Mouse (Mus musculus): ENCODE results near the gene Rflna. TPM values are rescaled to one million over a fixed set of nuclear protein-coding genes. Genes with fewer than 3 reads are reported as not detected.

The Rflna gene
- total RNA-seq, 2 experiments from 2014 or later: 2.0 to 2.1 TPM

DNA sequence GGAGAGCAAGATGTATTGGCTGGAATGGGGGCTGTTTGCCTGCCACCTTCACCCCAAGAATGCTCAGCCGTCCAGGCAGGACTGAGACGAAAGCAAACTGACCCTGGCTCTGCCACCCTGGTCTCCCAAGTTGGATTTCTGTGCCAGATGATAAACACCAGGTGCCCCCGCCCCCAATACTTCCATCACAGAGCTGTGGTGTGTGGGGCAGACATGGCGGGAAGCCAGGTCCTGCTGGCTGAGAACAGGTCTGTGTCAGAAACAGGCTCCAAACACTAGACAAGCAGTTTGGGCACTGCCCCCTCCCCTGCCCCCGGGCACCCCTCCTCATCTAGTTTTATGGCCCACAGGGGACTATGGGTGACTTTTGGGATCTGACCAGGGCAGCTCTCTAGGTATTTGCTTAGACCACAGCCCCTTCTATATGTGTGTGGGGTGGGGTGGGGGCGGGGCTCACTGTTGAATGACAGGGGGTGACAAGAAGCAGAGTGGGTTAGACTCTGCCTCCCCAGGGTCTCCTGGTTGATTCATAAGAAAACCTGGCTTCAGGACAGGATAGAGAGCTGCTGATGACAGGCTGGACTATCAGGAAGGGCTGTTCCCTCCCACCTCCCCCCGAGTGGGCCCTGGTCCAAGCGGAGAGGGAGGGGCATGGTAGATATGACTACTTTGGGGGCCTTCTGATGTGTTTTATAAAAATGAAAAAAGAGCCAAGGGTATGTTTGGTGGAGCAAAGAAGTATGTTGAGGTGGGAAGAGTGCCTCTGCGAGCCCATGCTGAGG lies 3.0 kb downstream of the Rflna start:
- DNase-seq: peak; percentile 56
- intact Hi-C loops (cut with DNase I): no loop called here

DNA sequence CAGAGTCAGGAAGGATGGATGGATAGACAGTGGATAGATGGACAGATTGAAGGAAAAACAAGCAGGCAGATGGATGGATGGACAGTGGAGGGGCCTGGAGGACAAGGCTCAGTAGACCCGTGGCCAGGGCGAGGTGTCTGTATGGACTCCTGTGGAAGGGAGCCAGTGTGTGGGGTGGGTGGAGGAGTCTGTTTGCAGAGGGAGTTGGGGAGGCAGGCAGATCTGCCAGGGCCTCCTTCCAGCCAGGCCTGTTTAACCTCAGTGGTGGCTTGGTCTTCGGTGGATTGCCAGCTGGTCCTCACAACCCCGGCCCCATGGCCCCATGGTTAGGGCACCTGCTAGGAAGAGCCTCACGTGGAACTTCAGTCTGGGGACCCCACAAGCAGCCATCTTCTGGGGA lies 3.9 kb downstream of the Rflna start:
- no peak for DNase-seq
- intact Hi-C loops (cut with DNase I): no loop called here

DNA sequence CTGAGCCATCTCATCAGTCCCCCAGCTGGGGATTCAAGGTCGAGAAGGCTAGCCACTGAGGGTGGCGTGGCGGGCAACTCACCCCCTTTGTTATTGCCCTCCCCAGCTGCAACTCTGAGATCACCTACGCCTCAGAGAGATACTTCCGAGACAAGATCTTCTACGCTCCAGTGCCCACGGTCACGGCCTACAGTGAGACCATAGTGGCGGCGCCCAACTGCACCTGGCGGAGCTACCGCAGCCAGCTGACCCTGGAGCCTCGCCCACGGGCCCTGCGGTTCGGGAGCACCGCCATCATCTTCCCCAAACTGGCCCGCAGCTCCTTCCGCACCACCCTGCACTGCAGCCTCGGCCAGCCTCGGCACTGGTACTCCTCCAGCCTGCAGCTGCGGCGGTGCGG lies 8.1 kb downstream of the Rflna start:
- DNase-seq: no peak
- intact Hi-C loops (cut with DNase I): no loop called here

DNA sequence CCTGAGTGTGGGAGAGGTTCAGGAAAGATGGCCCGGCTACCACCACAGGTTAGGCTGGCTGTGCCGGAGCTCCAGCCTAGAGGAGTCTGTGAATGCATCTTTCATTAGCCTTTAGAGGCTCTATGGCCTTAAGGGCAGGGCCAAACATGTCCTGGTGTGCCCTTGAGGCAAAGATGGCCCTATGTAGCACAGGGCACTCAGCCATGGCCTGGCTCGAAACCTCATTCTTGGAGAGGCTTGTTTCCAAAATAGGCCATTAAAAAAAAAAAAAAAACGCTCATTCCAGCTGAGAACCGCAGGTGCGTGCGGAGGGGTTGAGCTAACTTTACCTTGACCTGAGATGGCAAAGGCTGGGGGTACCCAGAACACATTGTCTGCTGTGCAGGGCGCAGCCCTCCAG lies 8.6 kb downstream of the Rflna start:
- intact Hi-C loops (cut with DNase I): no loop called here
- no peak for DNase-seq

DNA sequence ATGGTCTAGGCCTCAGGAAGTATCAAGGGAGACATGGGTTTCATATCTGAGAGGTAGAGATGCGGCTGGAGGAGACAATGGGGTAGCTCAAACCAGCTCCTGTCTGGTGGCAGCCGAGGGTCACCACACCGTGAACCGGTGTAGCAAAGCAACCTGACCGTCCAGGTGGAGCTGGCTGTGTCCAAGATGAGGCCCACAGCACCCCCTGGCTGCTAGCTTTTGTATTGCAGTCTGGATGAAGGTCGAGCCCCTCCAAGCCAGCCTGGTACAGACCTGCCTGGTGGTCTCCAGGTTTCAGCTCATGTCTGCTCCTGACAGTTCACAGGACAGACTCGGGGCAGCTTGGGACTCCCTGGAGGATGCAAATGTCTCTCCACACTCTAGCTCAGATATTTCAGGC lies 11.5 kb downstream of the Rflna start:
- peak; percentile 81 for DNase-seq
- intact Hi-C loops (cut with DNase I): no loop called here

DNA sequence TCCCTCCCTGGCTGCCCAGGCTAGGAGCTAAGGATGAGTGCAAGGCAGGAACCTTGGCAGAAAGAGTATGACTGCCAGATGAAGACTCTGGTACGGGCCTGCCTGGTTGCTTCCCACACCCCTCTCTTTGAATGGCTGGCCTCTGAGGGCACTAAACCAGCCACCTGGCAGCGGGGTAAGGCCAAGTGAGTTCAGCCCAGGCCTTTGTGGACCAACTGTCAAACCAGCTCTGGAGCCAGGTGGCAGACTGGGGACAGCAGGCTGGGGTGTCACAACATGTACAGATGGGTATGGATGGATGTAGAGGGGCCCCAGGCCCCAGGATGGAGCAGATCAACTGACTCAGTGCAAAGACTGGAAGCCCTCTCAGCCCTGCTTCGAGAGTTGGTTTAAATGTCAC lies 12.0 kb downstream of the Rflna start:
- intact Hi-C loops (cut with DNase I): no loop called here
- DNase-seq: peak; percentile 74

DNA sequence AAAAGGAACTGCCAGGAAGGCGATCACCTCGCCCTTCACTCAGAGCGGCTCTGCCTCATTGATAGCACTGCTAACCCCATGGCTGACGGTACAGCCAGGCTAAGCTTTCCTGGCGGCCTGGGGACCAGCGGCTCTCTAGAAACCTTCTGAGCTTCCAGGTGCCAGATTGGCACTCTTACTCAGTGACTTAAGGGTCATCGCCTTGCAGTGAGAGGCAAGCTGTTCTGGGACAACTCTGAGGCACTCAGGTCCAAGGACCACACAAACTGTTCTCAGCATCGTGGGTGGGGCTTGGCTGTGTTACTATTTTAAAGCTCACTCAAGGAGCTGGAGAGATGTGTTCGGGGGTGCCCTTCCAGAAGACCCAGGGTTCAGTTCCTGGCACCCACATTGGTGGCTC lies 12.6 kb downstream of the Rflna start:
- DNase-seq: peak; percentile 53
- intact Hi-C loops (cut with DNase I): no loop called here

DNA sequence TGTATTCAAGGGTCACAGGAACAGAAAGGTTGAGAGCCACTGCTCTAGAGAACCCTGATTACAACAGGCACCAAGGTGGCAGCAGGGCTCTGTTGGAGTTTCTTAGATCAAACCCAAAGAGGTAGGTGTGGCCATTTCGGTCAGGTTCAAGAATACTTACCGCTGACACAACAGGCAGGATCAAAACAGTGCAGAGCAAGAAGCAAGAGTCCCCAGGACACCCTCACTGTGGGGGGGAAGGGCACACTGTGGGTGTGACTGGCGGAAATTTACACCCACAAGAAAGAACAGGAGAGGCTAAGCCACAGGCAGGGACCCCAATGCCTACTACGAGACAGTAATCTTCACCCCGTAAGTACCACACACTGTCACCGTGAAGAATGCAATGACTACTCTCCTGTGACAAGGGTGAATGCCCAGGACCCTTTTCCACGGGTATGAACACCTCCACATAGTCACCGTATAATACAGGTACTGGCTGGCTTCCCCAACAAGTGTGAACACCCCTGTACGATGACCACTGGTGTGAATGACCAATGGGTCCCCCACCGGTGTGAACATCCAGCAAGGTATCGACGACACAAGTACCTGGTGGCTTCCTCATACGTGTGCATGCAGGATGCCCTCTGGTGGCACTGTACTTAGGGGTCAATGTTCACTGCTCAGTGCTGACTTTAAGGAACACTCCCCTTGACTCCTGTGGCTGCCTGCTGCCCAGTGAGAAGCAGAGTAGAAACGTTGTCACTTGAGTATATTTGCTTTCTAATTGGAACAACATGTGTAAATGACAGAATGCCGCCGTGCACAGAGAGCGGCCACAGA lies 13.6 kb downstream of the Rflna start:
- DNase-seq: no peak
- intact Hi-C loops (cut with DNase I): no loop called here

DNA sequence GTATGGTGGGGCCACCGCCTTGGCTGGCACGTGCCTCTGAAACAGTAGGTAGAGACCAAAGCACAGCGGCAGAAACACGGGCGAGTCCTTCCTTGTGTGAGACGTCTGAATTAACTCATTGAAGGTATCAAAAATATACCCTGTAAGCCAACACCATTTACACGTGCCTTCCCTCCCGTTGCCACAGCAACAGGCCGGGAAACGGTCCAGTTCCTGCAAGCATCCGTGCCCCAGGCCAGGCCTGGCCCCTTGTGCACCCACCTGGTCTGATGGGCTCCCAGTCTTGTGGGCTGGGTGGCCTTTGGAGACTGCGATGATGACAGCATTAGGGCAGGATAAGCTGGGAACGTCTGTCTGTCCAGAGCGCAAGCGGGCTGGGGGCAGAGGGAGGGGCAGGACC lies 14.3 kb downstream of the Rflna start:
- intact Hi-C loops (cut with DNase I): no loop called here
- peak; percentile 76 for DNase-seq

DNA sequence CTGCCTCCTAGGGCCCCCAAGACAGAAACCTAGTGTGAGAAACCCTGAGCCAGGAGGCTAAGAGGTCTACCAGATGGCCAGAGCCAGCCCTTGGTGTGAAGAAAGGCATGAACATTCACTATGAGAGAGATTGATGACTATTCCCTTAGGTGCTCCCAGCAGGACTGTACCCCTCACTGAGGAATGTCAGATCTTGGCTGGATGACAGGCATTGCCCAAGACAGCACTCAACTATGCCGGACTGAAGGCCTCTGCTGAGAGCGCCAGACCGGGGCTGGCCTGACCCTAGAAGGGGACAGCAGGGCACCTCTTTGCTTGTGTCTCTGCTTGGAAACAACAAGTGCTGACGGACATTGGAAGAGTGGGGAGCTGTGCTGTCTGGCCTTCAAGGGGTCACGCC lies 16.1 kb downstream of the Rflna start:
- DNase-seq: no peak
- intact Hi-C loops (cut with DNase I): no loop called here

DNA sequence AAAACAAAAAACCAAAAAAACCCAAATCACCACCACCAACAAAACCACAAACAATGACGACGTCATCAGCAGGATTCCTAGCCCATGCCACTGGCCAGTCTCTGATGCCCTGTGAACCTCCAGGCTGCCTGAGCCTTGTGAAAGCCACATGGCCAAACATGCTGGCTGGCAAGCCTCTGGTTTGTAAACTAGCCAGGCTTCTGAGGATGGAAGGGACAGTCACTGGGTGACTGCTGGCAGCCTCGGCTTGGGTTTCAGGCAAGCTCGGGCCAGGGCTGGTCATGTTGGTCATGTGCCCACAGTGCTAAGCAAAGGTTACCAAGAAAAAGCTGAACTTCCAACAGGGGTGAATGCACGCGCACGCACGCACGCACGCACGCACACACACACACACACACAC lies 18.3 kb downstream of the Rflna start:
- intact Hi-C loops (cut with DNase I): loop anchor here (5.0 kb wide), 1 partner anchor 114 kb away; no protein-coding TSS in a partner anchor
- DNase-seq: peak; percentile 82

DNA sequence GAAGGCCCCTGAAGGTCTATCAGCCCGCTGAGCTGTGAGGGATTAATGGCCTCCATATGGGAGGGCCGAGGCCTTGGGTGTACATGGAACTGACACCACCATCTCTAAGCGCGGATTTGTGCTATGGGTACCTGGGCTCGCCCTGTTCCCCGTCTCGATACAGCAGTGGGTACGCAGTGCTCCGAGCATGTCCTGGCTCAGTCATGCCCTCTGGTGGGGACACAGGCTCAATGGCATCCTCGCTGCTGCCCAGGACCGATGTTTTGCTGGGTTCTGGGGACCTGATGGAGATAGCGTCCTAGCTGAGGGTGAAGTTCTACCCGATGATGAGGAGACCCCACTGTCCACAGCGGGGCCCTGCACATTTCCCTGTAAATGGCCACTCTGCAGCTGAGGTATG lies 21.0 kb downstream of the Rflna start:
- intact Hi-C loops (cut with DNase I): loop anchor here (5.0 kb wide), 1 partner anchor 117 kb away; no protein-coding TSS in a partner anchor
- peak; percentile 67 for DNase-seq

DNA sequence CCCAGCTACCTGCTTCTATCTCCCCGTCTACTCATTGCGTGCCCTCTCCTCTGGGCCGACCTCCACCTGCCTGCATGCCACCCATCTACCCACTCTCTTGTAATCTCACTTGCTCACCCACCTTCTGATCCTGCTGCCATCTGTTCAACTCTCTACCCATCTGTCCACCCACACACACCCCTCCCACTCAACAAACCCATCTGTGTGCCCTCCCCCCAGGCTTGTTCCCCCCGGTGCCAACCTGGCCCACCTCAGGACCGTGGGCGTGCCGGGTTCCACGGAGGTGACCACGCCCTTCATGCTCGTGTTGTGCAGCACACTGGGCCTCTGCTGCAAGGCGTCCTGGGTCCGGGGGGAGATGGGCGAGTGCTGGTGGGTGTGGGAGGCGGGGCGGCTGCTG lies 25.4 kb downstream of the Rflna start:
- intact Hi-C loops (cut with DNase I): no loop called here
- no peak for DNase-seq

DNA sequence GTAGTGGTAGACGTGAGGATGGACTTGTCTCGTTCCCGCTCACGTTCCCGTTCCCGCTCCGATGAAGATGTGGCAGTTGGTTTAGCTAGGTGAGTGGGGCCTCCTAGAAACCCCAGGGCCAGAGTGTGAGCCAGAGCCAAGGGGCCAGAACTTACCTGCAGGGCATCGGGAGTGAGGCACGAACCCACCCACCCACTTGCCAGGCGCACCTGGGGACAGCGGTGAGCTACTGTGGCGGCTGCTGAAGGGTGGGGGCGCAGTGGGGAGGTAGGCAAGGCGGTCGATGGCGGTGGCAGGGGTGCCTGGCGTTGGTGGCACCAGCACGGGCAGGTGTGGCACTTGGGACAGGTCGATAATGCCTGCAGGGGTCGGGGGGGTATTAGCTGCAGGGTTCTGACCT lies 25.9 kb downstream of the Rflna start:
- no peak for DNase-seq
- intact Hi-C loops (cut with DNase I): no loop called here

DNA sequence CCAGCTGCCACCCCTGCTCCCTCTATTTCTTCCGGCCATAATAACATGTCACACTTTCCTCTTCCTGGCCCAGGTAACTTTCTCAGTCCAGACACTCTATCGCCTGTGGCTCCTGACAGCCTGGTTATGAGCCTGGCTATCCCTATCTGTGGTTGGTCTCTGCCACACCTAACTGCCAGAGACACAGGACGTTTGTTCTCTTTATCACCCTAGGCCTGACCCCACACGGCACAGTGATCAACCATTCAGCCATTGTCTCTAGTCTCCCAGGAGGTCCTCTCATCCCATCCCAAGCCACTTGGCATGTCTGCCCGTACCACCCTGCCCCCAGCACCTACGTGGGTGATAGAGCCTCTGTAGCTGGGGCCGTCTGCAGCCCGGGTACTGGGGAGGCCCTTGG lies 33.5 kb downstream of the Rflna start:
- DNase-seq: no peak
- intact Hi-C loops (cut with DNase I): no loop called here

DNA sequence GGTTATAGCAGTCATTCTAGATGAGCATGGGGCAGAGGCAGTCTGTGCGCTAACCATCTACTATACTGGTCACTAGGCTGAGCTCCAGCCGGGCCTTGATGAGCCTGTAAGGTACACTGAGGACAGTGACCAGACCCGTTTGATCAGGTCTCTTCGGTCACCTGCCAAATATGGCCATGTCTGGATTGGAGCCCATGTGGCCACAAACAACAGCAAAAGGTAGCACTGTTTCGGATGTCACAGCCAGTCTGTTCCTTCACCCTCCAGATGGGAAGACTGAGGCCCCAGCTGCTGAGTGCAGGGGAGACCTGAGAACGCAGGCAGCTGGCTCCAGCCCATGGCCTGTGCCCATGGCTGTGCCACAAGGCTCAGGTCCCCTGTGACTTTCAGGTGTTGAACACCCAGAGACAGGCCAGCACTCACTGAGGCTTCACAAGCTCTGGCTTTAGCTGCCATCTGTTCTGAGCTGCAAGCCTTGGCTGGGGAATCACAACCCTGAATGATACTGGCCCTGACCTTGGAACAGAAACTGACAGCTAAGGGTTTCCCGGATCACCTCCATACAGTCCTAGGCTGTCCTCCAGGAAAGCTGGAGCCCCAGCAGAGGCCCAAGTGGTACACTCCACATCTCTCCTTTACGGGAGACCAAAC lies 36.5 kb downstream of the Rflna start:
- DNase-seq: peak; percentile 54
- intact Hi-C loops (cut with DNase I): no loop called here

DNA sequence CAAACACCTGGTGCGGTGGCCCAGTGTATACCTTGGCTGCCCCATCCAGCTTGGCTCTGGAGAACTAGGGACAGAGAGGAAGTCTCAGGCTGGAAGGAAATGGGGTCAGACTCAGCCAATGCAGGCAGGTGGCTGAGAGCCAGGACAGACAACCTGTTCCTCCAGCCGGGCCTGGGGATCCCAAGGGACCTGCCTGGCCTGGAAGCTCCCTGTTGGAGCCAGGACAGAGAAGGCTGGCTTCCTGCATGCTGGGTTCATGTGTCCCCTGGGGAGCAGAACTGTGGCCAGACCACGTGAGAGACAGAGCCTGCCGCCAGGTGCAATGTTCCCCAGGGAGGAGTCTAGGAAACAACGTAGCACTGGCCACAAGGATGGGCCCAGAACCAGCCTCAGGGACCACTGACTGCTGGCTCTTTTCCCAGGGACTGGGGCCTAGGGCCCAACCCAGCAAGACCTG lies 37.1 kb downstream of the Rflna start:
- intact Hi-C loops (cut with DNase I): no loop called here
- peak; percentile 87 for DNase-seq

DNA sequence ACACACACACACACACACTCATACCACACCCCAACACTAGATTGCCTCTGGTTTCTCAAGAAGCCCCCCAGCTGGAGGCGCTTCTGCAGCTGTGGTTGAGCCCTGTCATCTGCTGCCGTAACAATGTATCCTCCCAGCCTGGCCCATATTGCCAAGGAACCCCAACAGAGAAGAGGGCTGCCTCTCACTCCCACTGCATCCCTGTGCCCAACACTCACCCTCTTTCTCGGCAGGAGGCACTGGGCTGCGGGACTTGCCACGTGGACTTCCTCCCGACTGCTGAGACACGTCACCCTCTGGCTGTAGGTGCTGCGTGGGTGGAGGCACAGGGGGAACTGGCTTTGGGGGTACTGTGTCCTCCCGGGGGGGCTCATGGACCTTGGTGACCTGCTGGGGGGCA lies 38.6 kb downstream of the Rflna start:
- intact Hi-C loops (cut with DNase I): no loop called here
- no peak for DNase-seq

DNA sequence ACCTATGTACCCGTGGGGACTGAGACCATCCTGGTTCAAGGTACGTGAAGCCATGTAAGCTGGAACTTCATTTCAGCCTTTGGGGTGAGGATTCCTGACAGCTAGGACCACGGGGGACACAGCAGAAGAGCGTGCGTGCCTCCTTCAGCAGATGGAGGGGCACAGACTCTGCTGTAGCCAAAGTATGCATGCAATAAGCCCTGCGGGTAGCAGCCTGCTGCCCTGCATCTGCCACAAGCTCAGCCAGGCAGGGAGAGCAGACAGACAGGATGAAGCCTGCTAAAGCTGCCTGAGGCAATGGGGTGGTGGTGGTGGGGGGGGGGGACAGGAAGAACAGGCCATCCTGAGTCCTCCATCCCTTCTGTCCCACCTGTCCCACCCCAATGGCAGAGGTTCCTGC lies 40.4 kb downstream of the Rflna start:
- DNase-seq: peak; percentile 55
- intact Hi-C loops (cut with DNase I): no loop called here

DNA sequence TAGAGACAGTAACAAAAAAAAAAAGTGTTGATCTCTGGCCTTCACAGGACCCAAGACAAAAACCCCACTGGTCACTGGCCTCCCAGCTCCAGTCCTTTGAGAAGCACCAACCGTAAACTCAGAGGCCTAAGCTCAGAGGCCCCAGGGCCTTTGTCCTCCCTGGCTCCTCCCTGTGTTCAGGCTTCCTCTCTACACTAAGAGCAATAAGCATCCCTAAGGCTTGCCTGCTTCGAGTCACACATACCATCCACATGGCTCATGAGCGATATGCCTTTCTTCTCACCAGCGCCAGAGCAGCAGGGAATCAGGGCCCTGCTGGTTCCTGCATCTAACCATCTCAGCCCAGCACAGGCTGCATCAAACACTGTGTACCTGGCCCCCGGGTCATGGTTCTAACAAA lies 42.2 kb downstream of the Rflna start:
- intact Hi-C loops (cut with DNase I): no loop called here
- no peak for DNase-seq

DNA sequence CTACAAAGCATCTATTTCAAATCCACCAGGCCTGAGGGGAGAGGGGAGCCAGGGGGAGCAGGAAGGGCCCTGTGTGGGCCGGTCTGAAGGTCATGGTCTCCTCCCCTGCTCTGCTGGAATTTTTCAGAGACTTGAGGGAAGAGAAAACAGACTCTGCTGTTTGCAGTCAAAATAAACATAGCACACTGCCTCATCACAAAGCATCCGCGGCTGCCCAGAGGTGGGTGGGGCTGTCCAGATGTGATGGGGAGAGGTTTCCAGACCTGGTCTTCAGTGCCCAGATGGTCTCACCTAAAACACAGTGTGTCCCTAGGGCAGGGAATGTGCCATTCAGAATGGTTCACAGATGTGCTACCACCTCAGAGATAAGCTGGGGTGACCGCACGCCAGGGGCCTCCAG lies 43.4 kb downstream of the Rflna start:
- DNase-seq: no peak

DNA sequence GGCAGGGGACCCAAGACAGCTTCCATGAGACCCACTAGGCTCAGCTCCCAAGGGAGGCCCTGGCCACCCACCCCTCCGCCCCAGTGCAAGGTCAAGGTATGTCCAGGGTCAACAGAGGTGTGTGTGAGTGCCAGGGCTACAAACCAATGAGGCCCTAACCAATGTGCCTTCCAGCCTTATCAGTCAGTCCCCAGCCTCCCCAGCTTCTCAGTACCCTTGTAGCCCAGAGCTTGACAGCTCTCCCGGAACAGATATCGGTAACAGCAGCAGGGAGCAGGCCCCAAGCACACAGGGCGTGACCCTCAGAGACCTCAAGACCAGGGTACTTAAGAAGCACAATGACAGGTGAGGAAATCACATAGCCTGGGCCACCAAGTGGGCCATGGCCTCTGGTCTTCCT lies 46.5 kb downstream of the Rflna start:
- no peak for DNase-seq
- intact Hi-C loops (cut with DNase I): no loop called here

More for the DNA sequence above, 43.4 kb downstream of the Rflna start:
- intact Hi-C loops (cut with DNase I): no loop called here

Data from left cerebral cortex, postnatal 4 days (tissue).